Mouse (Mus musculus) stomach, postnatal 0 days (tissue): ENCODE data around the gene Igf2. TPM values are rescaled to one million over a fixed set of nuclear protein-coding genes. Genes with fewer than 3 reads are reported as not detected.

ENCODE experiments used
- ATAC-seq: fragments of 200-750 bp; cut with Nextera tagmentation; 2 replicates; pipeline ENCODE4 v1.8.0; 2017; ENCODE audit not compliant: low FRiP score, low TSS enrichment
- DNase-seq: peaks from one replicate; pipeline ENCODE4 v3.0.0-alpha.2; 2016; ENCODE audit warnings: low spot score
- H3K27ac ChIP-seq: fragments of 300-500 bp; sonication (generic); replicated peaks from 2 replicates; pipeline ENCODE4 v1.5.1; 2014; ENCODE audit warnings: mild to moderate bottlenecking, control low read depth
- H3K27me3 ChIP-seq: fragments of 300-500 bp; sonication (generic); 2 replicates; pipeline ENCODE4 v1.6.1; 2014; ENCODE audit warnings: low read length; ENCODE audit not compliant: control insufficient read depth, insufficient read depth
- H3K36me3 ChIP-seq: fragments of 300-500 bp; sonication (generic); 2 replicates; pipeline ENCODE4 v1.6.1; 2014; ENCODE audit warnings: low read length, mixed read lengths; ENCODE audit not compliant: control insufficient read depth, insufficient read depth
- H3K4me1 ChIP-seq: fragments of 300-500 bp; sonication (generic); replicated peaks from 2 replicates; pipeline ENCODE4 v1.6.1; 2014; ENCODE audit warnings: antibody characterized with exemption; ENCODE audit not compliant: control insufficient read depth, insufficient read depth
- H3K4me2 ChIP-seq: fragments of 300-500 bp; sonication (generic); replicated peaks from 2 replicates; pipeline ENCODE4 v1.6.1; 2014; ENCODE audit warnings: low read depth, mild to moderate bottlenecking, control low read depth, moderate library complexity
- H3K4me3 ChIP-seq: fragments of 300-500 bp; sonication (generic); 2 replicates; pipeline ENCODE4 v1.5.1; 2014; ENCODE audit warnings: low read depth, low read length, control low read depth
- H3K9ac ChIP-seq: fragments of 300-500 bp; sonication (generic); 2 replicates; pipeline ENCODE4 v1.6.1; 2014; ENCODE audit warnings: mild to moderate bottlenecking, low read length, control low read depth, mixed read lengths
- H3K9me3 ChIP-seq: fragments of 300-500 bp; sonication (generic); 2 replicates; pipeline ENCODE4 v1.6.1; 2016; ENCODE audit warnings: low read length; ENCODE audit not compliant: control insufficient read depth
- CTCF ChIP-seq: IDR thresholded peaks from 2 replicates; pipeline ENCODE4 v1.5.1; 2016; ENCODE audit warnings: antibody characterized with exemption, low read depth, mild to moderate bottlenecking, moderate library complexity
- EP300 ChIP-seq: optimal IDR thresholded peaks from 2 replicates; pipeline ENCODE3; 2016; ENCODE audit warnings: antibody characterized with exemption
- WGBS: fragments of 180-500 bp; shearing (Covaris S2); extraction: QIAGEN DNeasy Blood & Tissue Kit; methylation state at CpG from one replicate; pipeline ENCODE4 v1.1.7; 2014; 5-methylcytosine and 5-hydroxymethylcytosine counted together
- polyA plus RNA-seq: library from polyadenylated mRNA; unstranded; fragments of >200 nt; fragmentation: Nextera tagmentation; extraction: Ambion mirVana; gene quantifications from 2 replicates; pipeline ENCODE4 v1.2.1, GENCODE M21; 2015

The Igf2 gene
- polyA plus RNA-seq, 1 experiment from 2014 or later = 390 TPM

DNA sequence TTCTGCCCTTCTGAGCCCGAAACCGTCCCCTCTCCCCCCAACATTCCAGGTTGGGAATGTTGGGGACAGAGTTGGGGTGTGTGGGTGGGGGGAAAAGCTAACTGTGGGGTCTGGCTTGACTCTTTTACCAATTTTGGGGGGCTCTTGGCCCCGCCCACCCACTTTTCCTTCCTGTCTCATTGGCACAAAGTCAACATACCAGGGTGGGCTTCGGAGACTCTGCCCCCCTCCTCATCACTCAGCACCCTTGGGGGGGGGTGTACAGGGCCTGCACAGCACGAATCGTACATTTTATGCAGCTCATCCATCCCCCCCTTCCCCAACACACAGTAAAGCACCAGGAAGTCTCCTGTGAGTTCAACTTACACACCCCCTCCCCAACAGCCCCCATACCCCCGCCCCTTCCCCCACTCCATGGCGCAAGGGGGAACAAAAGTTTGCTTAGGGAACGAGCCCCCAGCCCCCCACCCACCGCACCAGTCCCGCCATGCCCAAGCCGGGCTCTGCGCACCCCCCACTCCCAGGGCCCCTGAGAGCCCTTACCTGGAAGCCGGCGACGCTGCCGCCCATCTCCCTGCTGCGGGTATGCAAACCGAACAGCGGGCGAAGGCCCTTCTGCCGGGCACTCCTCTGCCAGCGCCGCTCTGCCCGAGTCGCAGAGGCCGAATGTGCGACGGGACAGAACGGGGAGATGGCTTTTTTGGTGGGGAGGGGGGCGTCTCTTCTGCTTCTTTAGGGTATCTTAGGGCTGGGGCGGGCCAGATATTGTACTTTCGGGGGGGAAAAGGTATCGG, 8.6 kb downstream of the Igf2 start:
- TF ChIP-seq EP300 (no peak), CTCF (no peak)
- WGBS = 2% methylated on average over 30 of the region's 34 CpGs
- Histone ChIP-seq H3K4me3 (peak overlapping the region; percentile 56), H3K4me2 (peak overlapping the region; percentile 68), H3K36me3 (0 out of 2 replicates have a peak, but pooled peaks cover 3% of the 10 kb centered on the region), H3K4me1 (no peaks in the 10 kb centered on the region), H3K9ac (peak overlapping the region; percentile 72), H3K9me3 (no peaks in the 10 kb centered on the region), H3K27ac (peak overlapping the region; percentile 82), H3K27me3 (peaks cover 4% of the 10 kb centered on the region)
- ATAC-seq = no peak
- DNase-seq = peak; percentile 35

DNA sequence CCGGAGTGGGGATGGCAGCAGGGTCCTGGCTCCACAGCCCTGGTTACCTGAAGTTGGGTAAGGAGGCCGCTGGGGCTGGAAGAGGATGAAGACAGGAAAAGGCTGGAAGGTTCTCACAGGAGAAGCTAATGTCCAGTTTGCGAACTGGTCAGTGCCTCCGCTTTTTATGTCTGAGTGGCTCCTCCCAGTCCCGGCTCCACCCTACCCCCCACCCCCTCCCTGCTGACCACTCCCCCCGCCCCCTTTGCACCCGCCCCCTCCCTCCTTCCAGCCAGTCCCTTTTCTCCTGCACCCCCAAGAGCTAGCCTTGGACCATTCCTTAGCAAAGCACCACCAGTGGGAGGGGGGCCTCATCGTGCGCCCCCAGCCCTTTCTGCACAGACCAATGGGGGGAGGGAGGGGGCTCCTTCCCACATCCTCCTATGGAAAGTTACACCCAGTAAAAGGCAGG, 9.2 kb downstream of the Igf2 start:
- H3K4me2 ChIP-seq = peak overlapping the region; percentile 68
- TF ChIP-seq EP300 (no peak), CTCF (no peak)
- peaks cover 4% of the 10 kb centered on the region for H3K27me3 ChIP-seq
- H3K4me1 ChIP-seq = no peaks in the 10 kb centered on the region
- ATAC-seq (peak; percentile 11; the same call in 1 of the 2 replicates), DNase-seq (peak; percentile 69)
- H3K4me3 ChIP-seq = peak overlapping the region; percentile 56
- peak overlapping the region; percentile 72; the same call in 1 of the 2 replicates for H3K9ac ChIP-seq
- H3K27ac ChIP-seq = peak overlapping the region; percentile 82; the same call in 1 of the 2 replicates
- H3K9me3 ChIP-seq = no peaks in the 10 kb centered on the region
- 0 out of 2 replicates have a peak, but pooled peaks cover 3% of the 10 kb centered on the region for H3K36me3 ChIP-seq
- 17% methylated on average over 6 of the region's 9 CpGs for WGBS

DNA sequence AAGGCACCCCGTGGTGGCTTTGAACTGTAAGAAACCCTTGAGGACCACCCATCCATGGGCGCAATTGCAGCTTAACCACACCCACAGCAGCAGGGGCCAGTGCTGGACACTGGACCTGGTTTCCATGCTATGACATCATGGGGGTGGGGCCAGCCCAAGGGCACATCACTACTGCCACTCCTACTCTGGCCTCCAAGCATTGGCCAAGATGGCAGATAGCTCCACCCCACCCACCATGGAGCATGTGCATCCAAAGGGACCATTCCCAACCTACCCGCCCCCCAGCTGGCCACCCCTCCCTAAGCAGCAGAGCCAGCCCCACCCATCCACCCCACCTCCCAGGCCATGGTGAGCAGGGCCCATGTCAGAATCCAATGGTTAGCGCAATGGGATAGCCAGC, 10.6 kb downstream of the Igf2 start:
- Histone ChIP-seq H3K36me3 (0 out of 2 replicates have a peak, but pooled peaks cover 3% of the 10 kb centered on the region), H3K27ac (no peak overlapping the region), H3K27me3 (peaks cover 4% of the 10 kb centered on the region), H3K4me2 (peak overlapping the region; percentile 56), H3K9ac (no peak overlapping the region), H3K9me3 (no peaks in the 10 kb centered on the region), H3K4me1 (no peaks in the 10 kb centered on the region), H3K4me3 (peak overlapping the region; percentile 35; the same call in 1 of the 2 replicates)
- 43% methylated on average over 4 of the region's 4 CpGs for WGBS
- TF ChIP-seq CTCF (no peak), EP300 (no peak)
- ATAC-seq (peak; percentile 36; the same call in 1 of the 2 replicates), DNase-seq (peak; percentile 63)

DNA sequence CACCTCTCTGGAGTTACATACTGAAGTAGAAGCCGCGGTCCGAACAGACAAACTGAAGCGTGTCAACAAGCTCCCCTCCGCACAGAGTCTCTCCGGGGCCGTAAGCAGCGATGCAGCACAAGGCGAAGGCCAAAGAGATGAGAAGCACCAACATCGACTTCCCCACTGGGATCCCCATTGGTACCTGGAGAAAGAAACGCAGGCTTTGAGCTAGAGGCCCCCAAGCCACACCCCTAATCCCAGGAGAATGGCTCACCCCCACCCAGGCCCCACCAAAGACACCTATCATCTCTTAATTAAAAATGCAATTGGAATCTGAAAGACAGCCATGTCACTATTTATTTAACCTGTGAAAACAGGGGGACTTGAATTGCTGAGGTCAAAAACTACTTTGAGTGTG, 11.0 kb downstream of the Igf2 start:
- H3K4me2 ChIP-seq = peak overlapping the region; percentile 56
- WGBS = 23% methylated on average over 11 of the region's 11 CpGs
- H3K4me3 ChIP-seq = peak overlapping the region; percentile 8
- ATAC-seq (no peak), DNase-seq (no peak)
- H3K9ac ChIP-seq = no peak overlapping the region
- H3K36me3 ChIP-seq = 0 out of 2 replicates have a peak, but pooled peaks cover 3% of the 10 kb centered on the region
- H3K4me1 ChIP-seq = no peaks in the 10 kb centered on the region
- no peaks in the 10 kb centered on the region for H3K9me3 ChIP-seq
- no peak overlapping the region for H3K27ac ChIP-seq
- H3K27me3 ChIP-seq = peaks cover 4% of the 10 kb centered on the region
- TF ChIP-seq CTCF (no peak), EP300 (no peak)

DNA sequence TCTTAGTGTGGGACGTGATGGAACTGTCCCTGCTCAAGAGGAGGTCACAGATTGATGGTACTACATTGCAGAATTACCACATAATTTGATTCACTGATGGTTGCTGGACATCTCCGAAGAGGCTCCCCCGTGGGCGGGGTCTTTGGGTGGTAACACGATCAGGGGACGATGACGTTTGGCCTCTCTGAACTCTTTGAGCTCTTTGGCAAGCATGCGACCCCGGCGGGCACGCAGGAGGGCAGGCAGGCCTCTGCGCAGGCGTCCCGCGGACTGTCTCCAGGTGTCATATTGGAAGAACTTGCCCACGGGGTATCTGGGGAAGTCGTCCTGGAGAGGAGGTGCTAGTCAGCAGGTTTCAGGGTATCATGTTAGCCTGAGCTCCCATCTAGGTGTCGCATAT, 12.9 kb downstream of the Igf2 start:
- no peak for DNase-seq
- 0 out of 2 replicates have a peak, but pooled peaks cover 3% of the 10 kb centered on the region for H3K36me3 ChIP-seq
- no peak for ATAC-seq
- H3K9ac ChIP-seq = no peak overlapping the region
- H3K4me1 ChIP-seq = no peaks in the 10 kb centered on the region
- no peak overlapping the region for H3K4me3 ChIP-seq
- 29% methylated on average over 18 of the region's 18 CpGs for WGBS
- no peak overlapping the region for H3K27ac ChIP-seq
- H3K4me2 ChIP-seq = no peak overlapping the region
- no peaks in the 10 kb centered on the region for H3K9me3 ChIP-seq
- TF ChIP-seq CTCF (no peak), EP300 (no peak)
- H3K27me3 ChIP-seq = peaks cover 2% of the 10 kb centered on the region; the same call in 1 of the 2 replicates

DNA sequence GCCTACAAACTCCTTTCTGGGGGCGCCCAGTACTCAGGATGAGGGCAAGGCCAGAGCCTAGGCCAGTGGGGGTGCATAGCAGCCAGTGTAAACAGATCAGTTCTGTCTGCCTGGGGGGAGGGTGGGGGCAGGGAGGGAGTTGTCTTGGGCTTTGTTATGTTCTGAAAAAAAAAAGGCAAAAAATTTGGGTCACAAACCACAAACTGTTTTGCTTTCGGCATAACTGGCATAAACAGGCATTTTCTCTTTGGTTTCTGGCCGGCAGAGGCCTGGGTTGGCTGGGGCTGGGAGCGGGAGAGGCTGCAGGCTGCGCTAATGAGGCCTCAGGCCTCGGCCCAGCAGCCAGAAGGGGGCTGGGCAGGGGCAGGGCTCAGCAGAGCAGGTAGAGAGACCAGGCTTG, 19.9 kb downstream of the Igf2 start:
- no peaks in the 10 kb centered on the region for H3K4me1 ChIP-seq
- DNase-seq (no peak), ATAC-seq (0 out of 2 replicates have a peak, but pooled peaks have one; percentile 55)
- no peak overlapping the region for H3K27ac ChIP-seq
- H3K27me3 ChIP-seq = no peaks in the 10 kb centered on the region
- no peak overlapping the region for H3K9ac ChIP-seq
- H3K36me3 ChIP-seq = no peaks in the 10 kb centered on the region
- 43% methylated on average over 6 of the region's 6 CpGs for WGBS
- no peak for TF ChIP-seq EP300
- no peak for TF ChIP-seq CTCF
- H3K9me3 ChIP-seq = no peaks in the 10 kb centered on the region
- no peak overlapping the region for H3K4me3 ChIP-seq
- H3K4me2 ChIP-seq = no peak overlapping the region
